Mouse (Mus musculus): ENCODE results near the gene Slc2a6. TPM values are rescaled to one million over a fixed set of nuclear protein-coding genes. Genes with fewer than 3 reads are reported as not detected.

The Slc2a6 gene
- polyA plus RNA-seq, 1 experiment from 2014 or later, result 2.9 TPM

GRCm38 (mm10) chr2:27024136-27024535 lies 3.7 kb downstream of the Slc2a6 start:
- Histone ChIP-seq H3K4me3 (ENCODE audit: inconsistent target) (no peak overlapping the region), H3K36me3 (ENCODE audit: inconsistent target) (peaks cover 25% of the 10 kb centered on the region; the same call in 1 of the 2 replicates), H3K79me2 (ENCODE audit: inconsistent target) (peaks cover 17% of the 10 kb centered on the region), H3K27ac (no peak overlapping the region)
- 96% methylated on average over 14 of the region's 14 CpGs for WGBS (ENCODE audit: missing documents)

DNA sequence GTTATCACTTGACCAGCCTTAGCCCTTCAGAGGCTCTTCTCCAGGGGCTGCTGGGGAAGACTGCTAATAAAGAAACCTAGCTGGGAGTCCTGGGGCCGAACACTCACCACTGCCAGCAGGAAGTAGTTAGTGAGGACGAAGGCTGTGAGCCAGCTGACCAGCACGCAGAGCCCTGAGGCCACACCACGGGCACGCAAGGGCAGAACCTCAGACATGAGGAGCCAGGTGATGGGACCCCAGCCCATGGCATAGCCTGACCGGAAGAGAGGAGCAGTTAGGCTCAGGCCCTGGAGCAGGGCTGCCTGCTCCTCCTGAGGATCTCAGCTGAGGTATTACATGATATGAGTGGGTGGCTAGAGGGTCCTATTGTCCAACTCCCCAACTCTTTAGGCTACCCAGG lies 5.2 kb downstream of the Slc2a6 start:
- no peak overlapping the region for H3K27ac ChIP-seq
- H3K36me3 ChIP-seq (ENCODE audit: inconsistent target), result peaks cover 25% of the 10 kb centered on the region; the same call in 1 of the 2 replicates
- peaks cover 17% of the 10 kb centered on the region for H3K79me2 ChIP-seq (ENCODE audit: inconsistent target)
- no peak overlapping the region for H3K4me3 ChIP-seq (ENCODE audit: inconsistent target)
- 89% methylated on average over 6 of the region's 6 CpGs for WGBS (ENCODE audit: missing documents)

DNA sequence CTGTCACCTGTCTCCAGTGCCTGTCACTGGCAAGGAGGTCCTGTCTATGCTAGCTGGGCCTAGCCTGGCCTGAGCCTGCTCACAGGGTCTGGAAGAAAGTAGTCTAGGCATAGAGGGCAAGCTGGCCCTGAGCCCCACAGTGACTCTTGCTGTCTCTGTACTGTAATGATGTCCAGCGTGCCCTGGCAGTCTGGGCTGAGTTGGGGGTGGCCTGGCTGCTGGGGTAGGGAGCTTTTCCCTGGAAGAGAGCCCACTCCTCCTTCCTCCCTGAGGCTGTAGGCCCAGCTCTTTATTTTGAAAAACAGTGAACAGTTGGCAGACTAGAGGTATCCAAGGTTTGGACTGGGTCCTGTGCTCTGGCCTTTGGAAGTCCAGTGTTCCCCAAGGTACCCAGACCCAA lies 6.7 kb downstream of the Slc2a6 start:
- WGBS (ENCODE audit: missing documents), result 100% methylated on average over 1 of the region's 1 CpGs
- no peak overlapping the region for H3K27ac ChIP-seq
- H3K36me3 ChIP-seq (ENCODE audit: inconsistent target), result peaks cover 35% of the 10 kb centered on the region; the same call in 1 of the 2 replicates
- H3K4me3 ChIP-seq (ENCODE audit: inconsistent target), result no peak overlapping the region
- peaks cover 4% of the 10 kb centered on the region for H3K79me2 ChIP-seq (ENCODE audit: inconsistent target)

GRCm38 (mm10) chr2:27019530-27019929 lies 8.3 kb downstream of the Slc2a6 start:
- no peak overlapping the region for H3K27ac ChIP-seq
- 97% methylated on average over 2 of the region's 2 CpGs for WGBS (ENCODE audit: missing documents)
- no peaks in the 10 kb centered on the region for H3K79me2 ChIP-seq (ENCODE audit: inconsistent target)
- H3K4me3 ChIP-seq (ENCODE audit: inconsistent target), result no peak overlapping the region
- H3K36me3 ChIP-seq (ENCODE audit: inconsistent target), result peaks cover 51% of the 10 kb centered on the region; the same call in 1 of the 2 replicates

DNA sequence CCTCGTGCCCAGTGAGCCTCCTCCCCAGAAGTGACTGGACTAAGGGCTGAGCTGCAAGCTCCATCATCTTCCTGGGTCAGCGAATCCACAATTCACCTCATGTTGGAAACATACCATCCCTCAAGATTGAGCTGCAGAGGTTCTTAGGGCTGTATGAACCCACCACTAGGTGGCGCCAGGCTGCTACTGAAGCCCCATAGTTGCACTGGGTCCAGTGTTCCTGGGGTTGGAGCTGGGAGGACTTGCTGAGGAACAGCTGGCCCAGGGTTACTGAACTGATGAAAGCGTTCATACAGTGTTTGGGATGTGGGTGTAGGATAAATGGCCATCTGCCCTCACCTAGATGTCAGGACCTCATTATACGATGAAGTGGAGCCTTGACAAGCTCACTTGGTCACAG lies 10.0 kb downstream of the Slc2a6 start:
- 60% methylated on average over 5 of the region's 5 CpGs for WGBS (ENCODE audit: missing documents)
- Histone ChIP-seq H3K27ac (no peak overlapping the region), H3K36me3 (ENCODE audit: inconsistent target) (peaks cover 49% of the 10 kb centered on the region; the same call in 1 of the 2 replicates), H3K4me3 (ENCODE audit: inconsistent target) (no peak overlapping the region), H3K79me2 (ENCODE audit: inconsistent target) (no peaks in the 10 kb centered on the region)

DNA sequence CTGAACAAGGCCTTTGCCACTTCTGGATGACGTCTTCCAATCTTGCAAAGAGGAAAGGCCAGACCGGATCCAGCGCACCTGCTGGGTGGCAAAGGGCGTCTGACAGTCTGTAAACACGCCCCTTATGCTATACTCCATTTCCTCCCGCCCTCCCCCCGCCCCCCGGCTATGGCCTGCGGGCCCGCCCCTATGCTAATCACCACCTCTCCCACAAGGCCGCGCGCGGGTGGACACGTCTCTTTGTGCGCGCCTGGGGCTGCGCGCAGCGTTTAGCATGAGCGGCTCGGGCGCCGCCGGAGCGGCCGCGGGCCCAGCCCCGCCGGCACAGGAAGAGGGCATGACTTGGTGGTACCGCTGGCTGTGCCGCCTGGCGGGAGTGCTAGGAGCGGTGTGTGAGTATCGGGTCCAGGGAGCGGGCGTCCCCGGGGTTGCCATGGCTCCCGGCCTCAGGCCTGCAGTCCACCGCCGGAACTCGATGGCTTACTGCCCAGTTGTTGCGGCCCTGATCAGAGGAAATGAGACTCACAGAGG lies 18.0 kb downstream of the Slc2a6 start, which contains the start of gene Cacfd1:
Gene Cacfd1, plus strand, starts transcription at position 213 of the 531 bp plus-strand sequence.
- H3K4me3 ChIP-seq (ENCODE audit: inconsistent target), result peak within 1 kb of the TSS; percentile 71
- H3K27ac ChIP-seq, result peak within 1 kb of the TSS; percentile 25; the same call in 1 of the 2 replicates
- peaks cover 21% of the 10 kb centered on the region; the same call in 1 of the 2 replicates for H3K79me2 ChIP-seq (ENCODE audit: inconsistent target)
- H3K36me3 ChIP-seq (ENCODE audit: inconsistent target), result peaks cover 13% of the 10 kb centered on the region; the same call in 1 of the 2 replicates
- 1% methylated on average over 28 of the region's 43 CpGs for WGBS (ENCODE audit: missing documents)

DNA sequence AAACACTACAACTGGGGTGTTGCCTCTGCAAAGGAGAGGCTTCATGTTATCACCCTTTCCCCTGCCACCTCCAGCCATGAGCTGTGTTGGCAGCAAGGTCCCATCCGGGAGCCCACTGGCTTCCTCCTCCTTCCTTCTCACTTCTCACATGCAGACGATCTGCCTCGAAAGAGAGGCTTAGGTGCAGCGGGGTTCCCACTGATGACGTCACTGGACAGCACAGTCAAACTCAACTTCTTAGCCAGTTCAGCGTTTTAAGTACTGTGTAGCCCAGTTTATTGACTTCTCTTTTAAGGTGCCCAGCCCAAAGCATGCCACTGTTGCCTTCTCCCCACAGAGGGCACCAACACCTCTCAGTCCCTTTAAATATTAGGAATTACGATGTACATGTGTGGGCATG lies 20.1 kb downstream of the Slc2a6 start:
- Histone ChIP-seq H3K27ac (no peak overlapping the region), H3K36me3 (ENCODE audit: inconsistent target) (no peaks in the 10 kb centered on the region), H3K79me2 (ENCODE audit: inconsistent target) (peaks cover 21% of the 10 kb centered on the region; the same call in 1 of the 2 replicates), H3K4me3 (ENCODE audit: inconsistent target) (no peak overlapping the region)
- WGBS (ENCODE audit: missing documents), result 66% methylated on average over 7 of the region's 7 CpGs

DNA sequence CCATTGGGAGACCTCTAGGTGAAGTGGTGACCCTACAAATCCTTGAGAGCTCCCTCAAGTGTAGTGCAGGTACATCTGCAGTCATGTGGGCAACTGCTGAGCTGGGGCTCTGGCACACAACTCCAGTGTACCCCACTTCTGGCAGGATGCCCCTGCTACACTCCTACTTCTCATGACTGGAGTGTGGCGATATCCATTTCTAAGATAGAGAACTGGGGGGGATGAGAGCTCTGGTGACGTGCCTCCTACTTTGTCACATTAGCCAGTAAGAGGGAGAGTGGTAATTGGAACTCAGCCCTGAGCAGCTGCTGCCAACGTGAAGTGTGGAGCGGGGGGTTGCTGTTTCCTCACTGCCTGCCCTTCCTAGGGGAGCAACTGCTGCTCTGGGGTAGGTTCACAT lies 21.5 kb downstream of the Slc2a6 start:
- H3K79me2 ChIP-seq (ENCODE audit: inconsistent target), result peaks cover 12% of the 10 kb centered on the region; the same call in 1 of the 2 replicates
- 95% methylated on average over 4 of the region's 4 CpGs for WGBS (ENCODE audit: missing documents)

GRCm38 (mm10) chr2:26997993-26998392 lies 29.8 kb downstream of the Slc2a6 start:
- 91% methylated on average over 6 of the region's 7 CpGs for WGBS (ENCODE audit: missing documents)

More for the DNA sequence above, 21.5 kb downstream of the Slc2a6 start:
- H3K36me3 ChIP-seq (ENCODE audit: inconsistent target), result no peaks in the 10 kb centered on the region
- no peak overlapping the region for H3K27ac ChIP-seq
- no peak overlapping the region for H3K4me3 ChIP-seq (ENCODE audit: inconsistent target)

DNA sequence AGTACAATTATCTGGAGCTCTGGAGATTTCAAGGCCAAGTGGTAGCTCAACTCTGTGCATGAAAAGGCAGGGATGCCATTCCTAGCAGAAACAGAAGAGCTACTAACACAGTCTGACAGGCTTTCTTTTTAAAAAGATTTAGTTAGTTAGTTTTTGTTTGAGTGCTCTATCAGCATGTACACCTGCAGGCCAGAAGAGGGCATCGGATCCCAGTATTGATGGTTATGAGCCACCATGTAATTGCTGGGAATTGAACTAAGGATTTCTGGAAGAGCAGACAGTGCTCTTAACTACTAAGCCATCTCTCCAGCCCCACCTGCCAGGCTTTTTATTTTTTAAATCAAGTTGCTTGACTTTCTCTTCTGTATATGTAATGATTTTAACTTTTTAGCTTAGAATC lies 30.3 kb downstream of the Slc2a6 start:
- H3K4me3 ChIP-seq (ENCODE audit: inconsistent target), result no peak overlapping the region
- H3K36me3 ChIP-seq (ENCODE audit: inconsistent target), result no peaks in the 10 kb centered on the region
- no peaks in the 10 kb centered on the region for H3K79me2 ChIP-seq (ENCODE audit: inconsistent target)
- 70% methylated on average over 1 of the region's 1 CpGs for WGBS (ENCODE audit: missing documents)
- no peak overlapping the region for H3K27ac ChIP-seq

More at GRCm38 (mm10) chr2:26997993-26998392, 29.8 kb downstream of the Slc2a6 start:
- no peak overlapping the region for H3K4me3 ChIP-seq (ENCODE audit: inconsistent target)
- no peak overlapping the region for H3K27ac ChIP-seq
- no peaks in the 10 kb centered on the region for H3K36me3 ChIP-seq (ENCODE audit: inconsistent target)
- no peaks in the 10 kb centered on the region for H3K79me2 ChIP-seq (ENCODE audit: inconsistent target)

GRCm38 (mm10) chr2:26993936-26994335 lies 33.9 kb downstream of the Slc2a6 start:
- no peak overlapping the region for H3K27ac ChIP-seq
- no peak overlapping the region for H3K4me3 ChIP-seq (ENCODE audit: inconsistent target)
- no peaks in the 10 kb centered on the region for H3K79me2 ChIP-seq (ENCODE audit: inconsistent target)
- WGBS (ENCODE audit: missing documents), result 80% methylated on average over 2 of the region's 3 CpGs
- H3K36me3 ChIP-seq (ENCODE audit: inconsistent target), result no peaks in the 10 kb centered on the region

GRCm38 (mm10) chr2:26984640-26985039 lies 43.2 kb downstream of the Slc2a6 start:
- Histone ChIP-seq H3K4me3 (ENCODE audit: inconsistent target) (no peak overlapping the region), H3K27ac (no peak overlapping the region), H3K79me2 (ENCODE audit: inconsistent target) (no peaks in the 10 kb centered on the region), H3K36me3 (ENCODE audit: inconsistent target) (no peaks in the 10 kb centered on the region)
- 82% methylated on average over 5 of the region's 5 CpGs for WGBS (ENCODE audit: missing documents)

GRCm38 (mm10) chr2:26984179-26984578 lies 43.6 kb downstream of the Slc2a6 start:
- WGBS (ENCODE audit: missing documents), result no CpG with 5 or more reads among the region's 2 CpGs
- Histone ChIP-seq H3K27ac (no peak overlapping the region), H3K36me3 (ENCODE audit: inconsistent target) (no peaks in the 10 kb centered on the region), H3K79me2 (ENCODE audit: inconsistent target) (no peaks in the 10 kb centered on the region), H3K4me3 (ENCODE audit: inconsistent target) (no peak overlapping the region)

GRCm38 (mm10) chr2:26980361-26980760 lies 47.4 kb downstream of the Slc2a6 start:
- 75% methylated on average over 1 of the region's 1 CpGs for WGBS (ENCODE audit: missing documents)
- Histone ChIP-seq H3K27ac (no peak overlapping the region), H3K36me3 (ENCODE audit: inconsistent target) (no peaks in the 10 kb centered on the region), H3K4me3 (ENCODE audit: inconsistent target) (no peak overlapping the region), H3K79me2 (ENCODE audit: inconsistent target) (no peaks in the 10 kb centered on the region)

DNA sequence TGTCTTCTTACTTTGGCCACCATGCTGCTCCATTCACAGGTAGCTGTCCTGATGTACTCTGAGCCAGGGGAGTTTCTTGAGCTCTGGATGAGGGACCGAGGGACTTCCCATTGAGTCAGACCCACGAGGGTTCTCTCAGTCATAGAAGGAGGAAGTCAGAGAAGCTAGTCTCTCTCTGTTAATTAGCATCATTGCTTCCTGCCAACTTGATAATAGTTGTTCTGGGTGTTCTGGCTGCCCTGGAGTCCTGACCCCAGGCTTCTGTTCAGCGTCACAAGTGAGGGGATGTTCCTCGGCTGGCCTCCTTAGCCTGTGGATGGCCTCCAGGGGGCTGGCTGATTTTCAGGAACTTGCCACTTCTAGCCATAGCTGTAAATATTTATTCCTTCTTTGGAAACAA lies 53.8 kb downstream of the Slc2a6 start:
- Histone ChIP-seq H3K27ac (peak overlapping the region; percentile 65), H3K79me2 (ENCODE audit: inconsistent target) (no peaks in the 10 kb centered on the region), H3K4me3 (ENCODE audit: inconsistent target) (no peak overlapping the region), H3K36me3 (ENCODE audit: inconsistent target) (no peaks in the 10 kb centered on the region)
- 2% methylated on average over 4 of the region's 4 CpGs for WGBS (ENCODE audit: missing documents)

DNA sequence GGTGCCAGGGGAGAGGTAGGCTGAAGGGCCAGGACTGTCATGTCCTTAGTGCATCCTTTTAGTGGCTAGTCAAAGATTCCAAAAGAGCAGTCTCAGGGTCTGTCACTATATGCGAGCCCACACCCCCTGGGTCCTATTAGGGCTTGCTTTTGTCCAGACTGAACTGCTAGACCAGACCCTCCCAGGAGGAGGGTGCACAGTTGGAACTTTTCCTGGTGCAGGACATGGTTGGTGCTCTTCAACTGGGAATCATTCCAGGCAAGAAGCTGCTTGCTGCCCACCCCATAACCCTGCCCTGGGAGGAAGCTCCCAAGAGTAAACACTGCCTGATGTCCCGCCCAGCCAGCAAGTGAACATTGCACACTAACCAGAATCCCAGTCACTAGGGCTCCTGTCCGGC lies 54.7 kb downstream of the Slc2a6 start, which contains the start of gene Adamts13:
Gene Adamts13, plus strand, starts transcription at position 301 of the 400 bp plus-strand sequence.
- H3K79me2 ChIP-seq (ENCODE audit: inconsistent target), result no peaks in the 10 kb centered on the region
- H3K27ac ChIP-seq, result peak within 1 kb of the TSS; percentile 65
- H3K4me3 ChIP-seq (ENCODE audit: inconsistent target), result no peak within 1 kb of the TSS
- WGBS (ENCODE audit: missing documents), result 81% methylated on average over 3 of the region's 3 CpGs
- H3K36me3 ChIP-seq (ENCODE audit: inconsistent target), result no peaks in the 10 kb centered on the region
